Mouse (Mus musculus) natural killer cell, adult 2 months (primary cell): ENCODE measurements around the gene Fibp.

Experiments used
- DNase-seq, 2 experiments: peaks; one replicate each; pipeline ENCODE4 v3.0.0; 2022; ENCODE audit warnings: low spot score in 2 of 2

The Fibp gene

DNA sequence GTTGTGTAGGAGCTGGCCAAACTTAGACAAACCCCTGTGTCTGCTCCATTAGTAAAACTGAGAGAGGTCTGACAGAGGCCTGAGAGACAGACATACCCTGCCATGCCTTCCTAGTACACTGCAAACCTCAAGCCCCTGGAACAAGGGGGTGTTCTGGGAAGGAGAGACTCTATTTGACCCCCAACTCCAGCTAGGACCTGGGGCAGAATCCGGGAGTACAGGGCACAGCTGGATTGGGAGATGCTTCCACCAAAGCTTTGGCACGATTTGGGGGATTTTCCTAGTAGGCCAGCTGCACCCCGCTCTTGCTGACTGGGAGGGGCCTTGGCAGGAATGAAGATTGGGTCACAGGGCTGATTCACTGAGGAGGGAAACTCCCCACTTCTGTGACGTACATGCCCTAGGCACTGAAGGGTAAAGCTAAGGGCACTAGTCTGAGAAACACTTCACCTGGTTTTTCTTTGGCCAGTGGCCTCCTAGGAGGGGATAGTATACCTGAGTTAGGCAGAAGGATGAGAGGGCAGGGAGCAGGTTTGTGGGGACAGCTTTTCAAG, 28.4 kb upstream of the Fibp start:
- no peak for DNase-seq

DNA sequence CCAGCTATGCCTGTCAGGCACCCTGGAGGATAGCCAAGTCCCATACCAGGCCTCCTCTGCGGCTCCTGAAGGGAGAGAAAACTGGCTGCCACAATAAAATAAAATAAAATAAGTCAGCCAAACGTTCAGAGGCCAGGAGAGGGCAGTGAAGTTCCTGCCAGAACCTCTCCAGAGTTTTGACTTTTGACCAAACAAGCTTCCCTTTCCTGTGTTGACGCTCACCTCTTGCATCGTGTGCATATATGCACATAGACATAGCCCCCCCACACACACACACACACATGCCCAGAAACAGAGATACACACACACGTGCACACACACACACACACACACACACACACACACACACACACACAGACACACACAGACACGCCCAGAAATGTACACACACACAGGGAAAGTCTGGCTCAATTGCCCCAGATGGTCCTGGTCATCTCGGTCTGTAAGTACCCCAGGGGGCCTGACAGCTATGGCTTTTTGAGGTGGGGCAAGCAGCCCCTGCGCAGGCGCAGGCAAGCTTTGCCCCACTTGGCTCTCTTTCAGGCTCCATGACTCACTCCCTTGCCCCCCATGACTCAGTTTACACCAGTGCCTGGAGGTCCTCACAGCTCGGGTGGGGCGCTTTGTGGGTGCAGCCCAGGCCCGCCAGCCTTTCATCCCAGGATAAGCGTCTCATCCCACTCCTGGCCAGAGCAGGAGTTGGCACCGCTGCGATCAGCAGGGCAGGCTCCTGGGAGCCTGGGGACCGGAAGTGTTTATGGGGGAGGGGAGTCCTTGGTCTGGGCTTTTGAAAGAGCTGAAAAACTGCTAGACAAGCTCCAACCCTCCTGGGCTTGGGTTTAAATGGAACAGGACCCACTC, 27.2 kb upstream of the Fibp start:
- peak; percentile 45 to 46 for DNase-seq

DNA sequence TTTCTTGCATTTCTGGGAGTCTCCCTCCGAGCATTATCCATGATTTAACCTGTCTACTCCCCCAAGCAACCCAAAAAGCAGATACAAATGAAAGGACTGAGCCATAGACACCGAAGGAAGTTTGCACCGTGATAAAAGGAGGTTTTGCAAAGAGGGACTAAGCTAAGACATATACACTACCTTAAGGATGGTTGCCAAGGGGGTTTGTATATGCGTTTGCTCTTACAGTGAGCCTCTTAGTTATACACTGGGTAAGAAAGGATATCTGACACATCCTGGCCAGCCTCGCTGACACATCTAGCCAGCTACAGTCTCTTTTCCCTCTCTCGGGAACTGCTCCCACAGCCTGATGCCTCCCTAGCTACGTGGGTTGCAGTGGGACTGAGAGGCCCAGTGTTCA, 26.5 kb upstream of the Fibp start:
- DNase-seq = no peak

GRCm38 (mm10) chr19:5444371-5444908, 16.0 kb upstream of the Fibp start:
- no peak for DNase-seq

- DNase-seq = no peak
Measured at GRCm38 (mm10) chr19:5444954-5445353, 15.5 kb upstream of the Fibp start.

GRCm38 (mm10) chr19:5445747-5446146, 14.7 kb upstream of the Fibp start:
- no peak for DNase-seq

GRCm38 (mm10) chr19:5447515-5448353, 12.7 kb upstream of the Fibp start, which contains the start of gene Fosl1:
Fosl1 (plus strand) TSS chr19:5447547.
- DNase-seq = peak; percentile 80 to 86

DNA sequence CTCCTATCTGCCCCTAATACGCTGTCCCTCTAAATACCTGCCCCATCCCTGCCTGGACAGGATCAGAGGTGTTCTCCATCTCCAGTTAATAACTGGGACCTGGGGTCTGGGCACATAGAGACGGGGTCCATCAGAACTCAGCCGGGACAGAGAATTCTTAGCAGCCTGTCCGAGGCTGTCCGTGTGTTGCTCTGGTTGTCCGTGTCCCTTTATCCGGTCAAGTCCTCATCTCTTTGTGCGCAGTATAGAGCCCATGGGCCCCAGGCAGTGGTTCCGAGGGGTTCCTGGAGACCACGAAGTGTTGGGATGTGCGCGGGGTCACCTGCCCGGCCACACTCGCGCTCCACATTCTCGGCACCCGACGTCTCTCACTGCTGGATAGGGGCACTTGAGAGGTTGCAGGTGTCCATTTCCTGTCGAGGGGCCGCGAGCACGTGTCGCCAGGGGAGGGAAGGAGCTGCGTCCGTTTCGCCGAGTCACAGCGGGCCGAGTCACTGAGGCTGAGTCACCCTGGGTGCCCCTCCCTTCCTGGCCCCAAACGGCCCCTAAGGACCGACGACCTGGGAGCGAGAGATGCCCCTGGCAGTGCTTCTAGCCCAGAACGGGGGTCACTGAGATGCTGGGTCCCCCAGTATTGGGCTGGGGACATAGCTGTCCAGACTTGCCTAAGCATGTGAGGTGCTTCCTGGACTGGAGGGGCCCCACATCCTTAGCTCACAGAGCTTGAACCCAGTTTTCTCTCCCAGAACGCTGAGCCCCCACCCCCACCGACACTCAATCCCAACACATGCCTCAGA, 11.9 kb upstream of the Fibp start:
- peak; percentile 65 to 68 for DNase-seq

GRCm38 (mm10) chr19:5449673-5450072, 10.7 kb upstream of the Fibp start:
- no peak for DNase-seq

DNA sequence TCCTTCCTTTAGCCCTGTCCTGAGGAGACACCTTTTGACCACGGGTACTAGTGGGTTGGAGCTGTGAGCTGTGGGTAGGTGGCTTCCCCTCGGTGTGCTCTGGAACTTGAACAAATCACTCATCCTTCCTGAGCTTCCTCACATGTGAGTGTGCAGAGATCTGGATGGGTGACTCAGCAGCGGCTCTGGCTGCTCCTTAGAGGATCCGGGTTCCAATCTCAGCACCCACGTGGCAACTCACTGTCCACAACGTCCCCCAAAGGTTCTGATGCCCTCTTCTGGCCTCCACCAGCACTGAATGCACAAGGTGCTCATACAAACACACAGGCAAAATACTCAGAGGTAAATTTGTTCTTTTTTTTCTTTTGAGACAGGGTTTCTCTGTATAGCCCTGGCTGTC, 8.6 kb upstream of the Fibp start:
- DNase-seq = no peak

DNA sequence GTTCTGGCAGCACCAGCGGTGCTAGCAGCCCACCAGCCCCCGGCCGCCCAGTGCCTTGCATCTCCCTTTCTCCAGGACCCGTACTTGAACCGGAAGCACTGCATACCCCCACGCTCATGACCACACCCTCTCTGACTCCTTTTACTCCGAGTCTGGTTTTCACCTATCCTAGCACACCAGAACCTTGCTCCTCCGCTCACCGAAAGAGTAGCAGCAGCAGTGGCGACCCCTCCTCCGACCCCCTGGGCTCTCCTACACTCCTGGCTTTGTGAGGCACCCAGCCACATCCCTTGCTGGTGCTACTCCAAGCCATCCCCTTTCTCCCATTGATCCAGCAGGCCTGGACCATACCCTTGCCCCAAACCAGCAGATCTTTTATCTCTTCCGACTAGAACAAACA, 5.4 kb upstream of the Fibp start:
- DNase-seq = no peak

DNA sequence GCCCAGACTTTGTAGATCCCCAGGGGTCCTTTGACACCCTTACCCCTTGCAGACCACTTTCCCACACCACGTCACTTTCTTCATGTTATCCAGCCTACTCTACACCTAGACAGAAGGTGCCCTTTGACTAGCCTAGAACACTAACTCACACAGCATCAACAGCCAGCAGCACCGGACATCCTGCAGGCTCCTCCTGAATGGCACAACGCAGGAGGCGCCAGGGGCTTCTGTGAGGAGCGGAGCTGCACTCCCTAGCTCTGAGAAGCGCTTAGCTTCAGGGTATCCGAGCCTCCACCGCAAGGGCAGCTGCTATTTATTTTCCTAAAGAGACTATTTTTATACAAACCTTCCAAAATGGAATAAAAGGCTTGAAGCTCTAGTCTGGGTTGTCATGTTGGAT, 4.8 kb upstream of the Fibp start:
- DNase-seq = no peak

DNA sequence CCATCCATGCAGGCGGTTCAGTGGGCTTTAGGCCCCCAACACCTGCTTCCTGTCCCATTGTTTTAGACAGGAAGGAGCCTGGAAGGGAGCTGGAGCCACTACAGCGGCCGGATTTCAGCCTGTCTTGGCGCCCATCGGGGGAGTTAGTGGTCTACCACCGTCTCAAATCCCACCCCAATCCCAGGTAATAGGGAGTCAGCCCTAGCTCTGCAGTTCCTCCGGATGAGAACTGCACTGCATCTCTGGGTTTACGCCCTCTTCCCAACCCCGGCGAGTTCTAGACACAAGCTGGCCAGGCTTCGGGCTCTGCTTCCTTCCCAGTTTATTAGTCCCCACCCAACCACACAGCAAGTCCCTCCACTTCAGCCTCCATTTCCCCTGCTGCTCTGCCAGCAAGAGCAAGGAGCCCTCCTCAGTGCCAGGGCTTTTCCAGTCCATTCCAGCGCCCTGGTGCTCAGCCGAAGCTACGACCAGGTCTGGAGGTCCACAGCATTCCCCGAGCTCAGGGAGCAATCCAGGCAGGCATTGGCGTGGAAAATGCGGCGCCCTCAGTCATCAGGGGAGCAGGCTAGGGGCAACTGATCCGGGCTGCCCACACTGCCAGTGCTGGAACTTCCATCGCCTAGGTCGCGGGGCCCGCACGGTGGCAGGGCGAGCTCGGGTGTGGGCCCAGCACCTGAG, 4.0 kb upstream of the Fibp start:
- DNase-seq = no peak

DNA sequence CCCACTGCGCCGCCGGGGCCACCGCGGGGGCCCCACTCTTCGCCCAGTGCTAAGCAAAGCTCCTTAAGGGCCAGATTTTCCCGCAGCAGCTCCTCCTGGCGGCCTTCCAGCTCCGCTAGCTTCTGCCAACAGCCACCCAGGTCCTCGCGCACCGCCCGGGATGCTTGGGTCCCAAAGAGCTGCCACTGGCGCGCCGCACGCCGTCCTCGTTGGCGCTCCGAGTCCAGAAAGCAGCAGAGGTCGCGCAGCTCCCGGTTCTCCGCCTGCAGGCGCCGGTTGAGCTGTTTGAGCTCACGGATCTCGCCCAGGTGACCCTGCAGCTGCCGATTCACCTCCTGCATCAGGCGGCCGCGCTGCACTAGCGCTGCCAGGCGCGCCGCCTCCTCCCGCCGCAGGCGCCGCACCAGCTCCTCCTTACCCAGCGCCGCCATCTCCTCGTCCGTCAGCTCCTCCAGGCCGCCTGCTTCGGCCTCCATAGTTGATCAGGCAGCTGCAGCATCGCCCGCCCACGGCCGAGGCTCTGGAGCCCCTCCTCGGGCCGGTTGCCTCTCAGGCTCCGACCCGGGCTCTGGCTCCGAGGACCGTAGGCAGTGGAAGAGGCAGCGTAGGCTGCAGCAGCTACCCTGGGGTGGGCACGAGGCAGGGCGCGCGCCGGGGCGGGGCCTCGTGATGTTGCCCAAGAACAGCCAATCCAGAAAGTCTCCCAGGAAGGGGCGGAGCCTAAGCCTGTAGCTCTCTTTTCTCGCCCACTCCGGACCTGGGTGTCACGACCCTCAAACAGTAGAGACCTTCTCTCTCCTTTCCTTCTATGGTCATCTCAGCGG, 3.3 kb upstream of the Fibp start:
- DNase-seq = peak; percentile 81 to 87

DNA sequence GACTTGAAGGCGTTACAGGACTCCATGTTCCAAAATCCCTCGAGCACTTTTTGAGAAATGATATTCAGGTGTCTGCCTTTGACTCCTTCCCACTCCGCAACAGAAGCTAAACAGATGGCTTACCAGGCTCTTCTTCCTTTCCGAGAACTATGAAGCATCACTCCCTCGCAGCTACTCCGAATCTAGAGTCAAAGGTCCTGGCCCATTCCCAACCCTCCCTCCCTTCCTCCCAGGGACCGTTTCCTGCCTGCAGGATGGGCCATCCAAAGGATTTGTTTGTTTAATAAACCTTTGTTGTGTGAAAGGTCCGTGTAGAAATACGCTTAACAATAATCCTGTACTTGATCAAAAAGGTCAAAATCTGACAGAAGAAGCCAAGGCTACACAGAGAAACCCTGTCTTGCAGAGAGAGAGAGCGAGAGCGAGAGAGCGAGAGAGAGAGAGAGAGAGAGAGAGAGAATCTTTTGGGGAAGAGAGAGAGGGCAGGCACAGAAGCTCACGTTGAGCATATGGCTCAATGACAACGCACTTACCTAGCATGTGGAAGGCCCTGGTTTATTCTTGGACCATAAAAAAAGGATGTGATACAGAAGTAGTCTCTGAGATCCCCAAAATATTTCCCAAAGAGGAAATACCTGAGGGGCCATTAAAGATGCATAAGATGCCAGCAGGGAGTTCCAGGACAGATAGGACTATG, 2.5 kb upstream of the Fibp start, which contains the start of gene Ccdc85b:
TSS of gene Ccdc85b (minus strand) at position 149 of the 697 bp plus-strand sequence.
- DNase-seq = no peak

GRCm38 (mm10) chr19:5459019-5459418, 1.4 kb upstream of the Fibp start:
- no peak for DNase-seq

GRCm38 (mm10) chr19:5459896-5460295, 519 bp upstream of the Fibp start:
- no peak for DNase-seq

GRCm38 (mm10) chr19:5461411-5461810, 996 bp downstream of the Fibp start:
- DNase-seq = no peak

GRCm38 (mm10) chr19:5463212-5463611, 2.8 kb downstream of the Fibp start:
- DNase-seq = no peak
